Mouse (Mus musculus): ENCODE results near the gene Kank4. TPM values are rescaled to one million over a fixed set of nuclear protein-coding genes. Genes with fewer than 3 reads are reported as not detected.
"Not testable (repeated sequence)": the region's sequence is repeated elsewhere in the genome, so short reads cannot be mapped to it uniquely, and the experiment has no call there.

The Kank4 gene
- polyA plus RNA-seq, 1 experiment from 2014 or later = 0.08 TPM

DNA sequence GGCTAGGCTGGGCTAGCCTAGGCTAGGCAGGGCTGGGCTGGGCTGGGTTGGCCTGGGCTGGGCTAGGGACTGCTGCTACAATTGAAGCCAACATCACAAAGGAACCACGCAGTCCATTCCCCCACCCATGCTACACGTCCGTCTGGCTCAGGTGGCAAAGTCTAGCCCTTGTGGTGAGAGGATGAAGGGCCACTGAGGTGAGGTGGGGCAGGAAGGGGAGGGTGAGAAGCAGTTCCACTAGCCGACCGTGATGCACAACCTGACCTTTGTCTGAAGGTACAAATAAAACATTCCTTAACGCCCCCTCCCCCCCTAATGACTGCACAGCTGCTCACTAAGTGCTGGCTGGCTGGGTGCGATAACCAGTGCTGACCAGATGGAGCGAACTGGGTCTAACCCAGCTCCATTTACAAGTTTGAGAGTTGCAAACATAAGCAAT lies 28.4 kb upstream of the Kank4 start:
- Histone ChIP-seq H3K36me3 (replicated peaks; ENCODE audit: insufficient read depth, low read length) (no peaks in the 10 kb centered on the region), H3K9ac (replicated peaks) (no peak overlapping the region), H3K4me3 (ENCODE audit: low read depth, low read length) (no peak overlapping the region), H3K27me3 (ENCODE audit: insufficient read depth, low read length) (no peaks in the 10 kb centered on the region), H3K9me3 (ENCODE audit: low read length) (no peaks in the 10 kb centered on the region), H3K4me1 (ENCODE audit: insufficient read depth) (no peaks in the 10 kb centered on the region), H3K27ac (ENCODE audit: low read depth) (no peak overlapping the region), H3K4me2 (ENCODE audit: low read depth, low read length) (no peak overlapping the region)
- no peak for DNase-seq
- TF ChIP-seq CTCF (IDR thresholded peaks at IDR 0.05; ENCODE audit: low read depth) (no peak), EP300 (IDR thresholded peaks at IDR 0.05; ENCODE audit: low read depth) (no peak)
- 61% methylated on average over 8 of the region's 8 CpGs for WGBS (ENCODE audit: insufficient replicate concordance)
- ATAC-seq = no peak

DNA sequence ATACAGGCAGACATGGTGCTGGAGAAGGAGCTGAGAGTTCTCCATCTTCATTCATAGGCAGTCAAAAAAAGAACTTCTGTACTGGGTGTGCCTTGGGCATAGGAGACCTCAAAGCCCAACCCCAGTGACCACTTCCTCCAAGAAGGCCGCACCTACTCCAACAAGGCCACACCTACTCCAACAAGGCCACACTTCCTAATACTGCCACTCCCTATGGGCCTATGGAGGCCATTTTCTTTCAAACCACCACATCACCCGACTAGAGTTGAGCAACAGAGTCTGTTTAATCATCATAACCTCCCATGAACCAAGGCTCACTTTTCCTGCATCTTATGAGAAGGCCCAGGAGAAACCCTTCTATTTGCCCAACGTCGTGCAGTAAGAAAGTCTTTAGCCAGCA lies 27.9 kb upstream of the Kank4 start:
- H3K4me1 ChIP-seq (ENCODE audit: insufficient read depth) = no peaks in the 10 kb centered on the region
- no peaks in the 10 kb centered on the region for H3K36me3 ChIP-seq (replicated peaks; ENCODE audit: insufficient read depth, low read length)
- H3K9ac ChIP-seq (replicated peaks) = no peak overlapping the region
- DNase-seq (no peak), ATAC-seq (no peak)
- no peak overlapping the region for H3K4me3 ChIP-seq (ENCODE audit: low read depth, low read length)
- H3K9me3 ChIP-seq (ENCODE audit: low read length) = no peaks in the 10 kb centered on the region
- no peak overlapping the region for H3K4me2 ChIP-seq (ENCODE audit: low read depth, low read length)
- H3K27ac ChIP-seq (ENCODE audit: low read depth) = no peak overlapping the region
- TF ChIP-seq EP300 (IDR thresholded peaks at IDR 0.05; ENCODE audit: low read depth) (no peak), CTCF (IDR thresholded peaks at IDR 0.05; ENCODE audit: low read depth) (no peak)
- WGBS (ENCODE audit: insufficient replicate concordance) = 77% methylated on average over 4 of the region's 4 CpGs
- no peaks in the 10 kb centered on the region for H3K27me3 ChIP-seq (ENCODE audit: insufficient read depth, low read length)

DNA sequence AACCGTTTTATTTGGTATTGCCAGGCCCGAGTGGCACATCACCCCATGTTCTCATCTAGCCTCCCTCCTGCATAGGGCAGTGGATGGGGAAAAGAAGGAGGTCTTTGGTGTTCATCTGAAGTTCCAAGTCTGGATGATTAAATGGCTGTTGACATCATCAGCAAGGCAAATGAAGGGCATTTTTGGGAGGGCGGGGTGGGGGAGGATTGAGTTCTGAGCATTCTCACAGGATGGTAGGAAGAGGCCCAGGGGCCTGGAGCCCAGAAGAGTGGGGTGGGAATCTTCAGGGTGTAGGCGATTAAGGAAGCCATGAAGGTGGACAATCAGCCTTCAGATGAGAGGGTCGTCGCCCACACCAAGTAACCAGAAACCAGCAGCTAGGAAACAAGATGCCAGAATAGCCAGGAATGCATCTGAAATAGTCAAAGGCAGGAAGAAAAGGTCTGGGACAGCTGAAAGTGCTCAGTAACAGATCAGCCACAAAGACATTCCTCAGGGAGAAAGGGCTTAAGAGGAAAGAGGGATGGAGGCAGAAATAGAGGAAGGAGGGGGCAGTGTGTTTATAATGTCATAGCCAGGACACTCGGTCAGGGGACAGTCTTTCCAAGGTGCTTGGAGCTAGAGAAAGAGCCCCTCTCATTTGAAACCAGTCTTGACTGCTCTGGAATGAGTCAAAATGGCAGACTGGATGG lies 26.7 kb upstream of the Kank4 start:
- Histone ChIP-seq H3K4me2 (ENCODE audit: low read depth, low read length) (no peak overlapping the region), H3K36me3 (replicated peaks; ENCODE audit: insufficient read depth, low read length) (no peaks in the 10 kb centered on the region), H3K27me3 (ENCODE audit: insufficient read depth, low read length) (no peaks in the 10 kb centered on the region), H3K27ac (ENCODE audit: low read depth) (no peak overlapping the region), H3K9me3 (ENCODE audit: low read length) (no peaks in the 10 kb centered on the region), H3K9ac (replicated peaks) (no peak overlapping the region), H3K4me1 (ENCODE audit: insufficient read depth) (no peaks in the 10 kb centered on the region), H3K4me3 (ENCODE audit: low read depth, low read length) (no peak overlapping the region)
- TF ChIP-seq CTCF (IDR thresholded peaks at IDR 0.05; ENCODE audit: low read depth) (no peak), EP300 (IDR thresholded peaks at IDR 0.05; ENCODE audit: low read depth) (no peak)
- ATAC-seq (no peak), DNase-seq (no peak)
- 68% methylated on average over 7 of the region's 7 CpGs for WGBS (ENCODE audit: insufficient replicate concordance)

DNA sequence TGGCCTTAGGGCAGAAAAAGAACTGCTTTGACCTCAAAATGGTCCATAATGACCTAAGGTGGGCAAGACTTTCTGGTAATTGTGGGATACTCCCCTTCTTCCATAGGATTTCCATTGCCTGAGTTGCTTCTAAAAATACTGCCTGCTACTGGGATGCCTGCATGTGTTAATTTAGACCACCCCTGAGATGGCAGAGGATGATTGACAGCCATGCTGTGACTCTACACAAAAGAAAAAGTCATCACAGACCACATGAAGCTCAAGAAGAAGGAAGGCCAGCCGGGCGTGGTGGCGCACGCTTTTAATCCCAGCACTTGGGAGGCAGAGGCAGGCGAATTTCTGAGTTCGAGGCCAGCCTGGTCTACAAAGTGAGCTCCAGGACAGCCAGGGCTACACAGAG lies 23.9 kb upstream of the Kank4 start:
- H3K27ac ChIP-seq (ENCODE audit: low read depth); H3K27me3 ChIP-seq (ENCODE audit: insufficient read depth, low read length); H3K4me1 ChIP-seq (ENCODE audit: insufficient read depth); ATAC-seq; H3K9ac ChIP-seq (replicated peaks); H3K4me3 ChIP-seq (ENCODE audit: low read depth, low read length); DNase-seq; H3K36me3 ChIP-seq (replicated peaks; ENCODE audit: insufficient read depth, low read length); H3K9me3 ChIP-seq (ENCODE audit: low read length); H3K4me2 ChIP-seq (ENCODE audit: low read depth, low read length): not testable (repeated sequence)
- 89% methylated on average over 6 of the region's 6 CpGs for WGBS (ENCODE audit: insufficient replicate concordance)

DNA sequence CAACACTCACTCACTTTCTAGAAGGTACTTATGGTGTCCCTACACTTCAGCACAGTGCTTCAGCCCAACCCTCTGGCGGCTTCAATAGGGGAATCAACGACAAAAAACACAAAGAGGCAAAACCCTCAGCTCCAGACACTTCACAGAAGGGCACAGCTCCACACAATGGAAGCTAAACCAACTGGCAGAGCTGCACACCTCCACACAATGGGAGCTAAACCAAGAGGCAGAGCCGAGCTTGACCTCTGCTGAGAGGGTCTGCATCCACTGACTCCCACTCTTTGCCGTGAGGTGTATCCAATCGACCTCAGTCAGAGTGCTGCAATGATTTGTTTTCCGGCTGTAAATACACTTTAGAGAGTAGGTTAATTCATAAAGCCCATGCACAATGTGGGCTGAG lies 23.2 kb upstream of the Kank4 start:
- Histone ChIP-seq H3K9me3 (ENCODE audit: low read length) (no peaks in the 10 kb centered on the region), H3K27ac (ENCODE audit: low read depth) (no peak overlapping the region), H3K4me2 (ENCODE audit: low read depth, low read length) (no peak overlapping the region), H3K27me3 (ENCODE audit: insufficient read depth, low read length) (no peaks in the 10 kb centered on the region), H3K4me1 (ENCODE audit: insufficient read depth) (no peaks in the 10 kb centered on the region), H3K4me3 (ENCODE audit: low read depth, low read length) (no peak overlapping the region), H3K36me3 (replicated peaks; ENCODE audit: insufficient read depth, low read length) (no peaks in the 10 kb centered on the region), H3K9ac (replicated peaks) (no peak overlapping the region)
- 66% methylated on average over 6 of the region's 6 CpGs for WGBS (ENCODE audit: insufficient replicate concordance)
- ATAC-seq (no peak), DNase-seq (no peak)
- TF ChIP-seq CTCF (IDR thresholded peaks at IDR 0.05; ENCODE audit: low read depth) (no peak), EP300 (IDR thresholded peaks at IDR 0.05; ENCODE audit: low read depth) (no peak)

DNA sequence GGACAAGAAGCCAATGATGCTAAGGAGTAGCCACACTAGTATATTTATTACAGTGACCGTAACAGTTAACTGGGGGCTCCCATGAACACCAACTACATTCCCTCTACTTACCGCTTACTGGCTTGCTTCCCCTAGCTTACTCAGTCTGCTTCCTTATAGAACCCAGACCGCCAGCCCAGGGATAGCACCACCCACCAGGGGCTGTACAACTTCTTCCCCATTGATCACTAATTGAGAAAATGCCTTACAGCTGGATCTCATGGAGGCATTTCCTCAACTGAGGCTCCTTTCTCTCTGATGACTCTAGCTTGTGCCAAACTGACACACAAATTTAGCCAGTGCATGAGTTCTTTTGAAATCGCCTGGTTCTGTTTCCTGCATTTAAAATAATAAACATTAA lies 21.6 kb upstream of the Kank4 start:
- Histone ChIP-seq H3K4me2 (ENCODE audit: low read depth, low read length) (no peak overlapping the region), H3K4me3 (ENCODE audit: low read depth, low read length) (no peak overlapping the region), H3K27me3 (ENCODE audit: insufficient read depth, low read length) (no peaks in the 10 kb centered on the region), H3K27ac (ENCODE audit: low read depth) (no peak overlapping the region), H3K36me3 (replicated peaks; ENCODE audit: insufficient read depth, low read length) (no peaks in the 10 kb centered on the region), H3K4me1 (ENCODE audit: insufficient read depth) (no peaks in the 10 kb centered on the region), H3K9me3 (ENCODE audit: low read length) (no peaks in the 10 kb centered on the region), H3K9ac (replicated peaks) (no peak overlapping the region)
- DNase-seq (no peak), ATAC-seq (no peak)
- TF ChIP-seq CTCF (IDR thresholded peaks at IDR 0.05; ENCODE audit: low read depth) (no peak), EP300 (IDR thresholded peaks at IDR 0.05; ENCODE audit: low read depth) (no peak)
- 81% methylated on average over 4 of the region's 4 CpGs for WGBS (ENCODE audit: insufficient replicate concordance)

All from liver, postnatal 0 days (tissue).